Mouse (Mus musculus) thymus, adult 2 months (tissue): ENCODE results near the gene Dctpp1.

Source experiments
- CTCF ChIP-seq: fragments of 200-500 bp; IDR thresholded peaks from 2 replicates; pipeline ENCODE4 v1.5.1; 2012; ENCODE audit warnings: mild to moderate bottlenecking, control low read depth, low read length, moderate library complexity, borderline replicate concordance; ENCODE audit not compliant: control insufficient read depth, poor library complexity, insufficient read depth; ENCODE audit errors: extremely low read depth
- POLR2A ChIP-seq: fragments of 200-500 bp; IDR thresholded peaks from 2 replicates; pipeline ENCODE4 v1.6.1; 2012; ENCODE audit warnings: mild to moderate bottlenecking, low read length, control low read depth, moderate library complexity; ENCODE audit not compliant: control insufficient read depth, poor library complexity, insufficient read depth; ENCODE audit errors: extremely low read depth

DNA sequence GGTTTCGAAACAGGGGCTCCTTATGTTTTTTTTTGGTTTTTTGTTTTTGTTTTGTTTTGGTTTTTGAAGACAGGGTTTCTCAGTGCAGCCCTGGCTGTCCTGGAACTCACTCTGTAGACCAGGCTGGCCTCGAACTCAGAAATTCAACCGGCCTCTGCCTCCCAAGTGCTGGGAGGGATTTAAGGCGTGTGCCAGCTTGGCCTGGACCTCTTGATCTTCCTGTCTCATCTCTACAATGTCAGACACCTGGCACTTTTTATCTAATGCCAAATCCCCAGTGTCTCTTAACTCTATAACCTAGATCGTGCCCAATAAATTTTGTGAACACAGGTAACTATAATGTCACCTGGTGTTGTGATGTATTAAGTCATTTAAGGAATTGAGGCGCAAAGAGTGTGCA lies 7.2 kb downstream of the Dctpp1 start:
- TF ChIP-seq CTCF (no peak), POLR2A (no peak)
